Mouse (Mus musculus) stomach, embryonic 15.5 days (tissue): ENCODE data around the gene Klra2. TPM values are rescaled to one million over a fixed set of nuclear protein-coding genes. Genes with fewer than 3 reads are reported as not detected.

Source experiments
- ATAC-seq: fragments of 200-750 bp; cut with Nextera tagmentation; 2 replicates; pipeline ENCODE4 v1.8.0; 2017; ENCODE audit warnings: low read depth, moderate number of reproducible peaks, moderate TSS enrichment; ENCODE audit not compliant: insufficient read depth, low FRiP score
- H3K27ac ChIP-seq: fragments of 300-500 bp; sonication (generic); 2 replicates; pipeline ENCODE4 v1.5.1; 2015; ENCODE audit warnings: mild to moderate bottlenecking, inconsistent platforms
- H3K27me3 ChIP-seq: fragments of 300-500 bp; sonication (generic); replicated peaks from 2 replicates; pipeline ENCODE4 v1.6.1; 2015; ENCODE audit warnings: inconsistent platforms
- H3K36me3 ChIP-seq: fragments of 300-500 bp; sonication (generic); 2 replicates; pipeline ENCODE4 v1.6.1; 2015; ENCODE audit warnings: inconsistent platforms
- H3K4me1 ChIP-seq: fragments of 300-500 bp; sonication (generic); 2 replicates; pipeline ENCODE4 v1.6.1; 2015; ENCODE audit warnings: inconsistent platforms
- H3K4me2 ChIP-seq: fragments of 300-500 bp; sonication (generic); 2 replicates; pipeline ENCODE4 v1.6.1; 2015; ENCODE audit warnings: mild to moderate bottlenecking, inconsistent platforms
- H3K4me3 ChIP-seq: fragments of 300-500 bp; sonication (generic); replicated peaks from 2 replicates; pipeline ENCODE4 v1.5.1; 2015; ENCODE audit warnings: inconsistent platforms
- H3K9ac ChIP-seq: fragments of 300-500 bp; sonication (generic); 2 replicates; pipeline ENCODE4 v1.6.1; 2015; ENCODE audit warnings: inconsistent platforms
- H3K9me3 ChIP-seq: fragments of 300-500 bp; sonication (generic); 2 replicates; pipeline ENCODE4 v1.6.1; 2016; ENCODE audit warnings: inconsistent platforms
- WGBS: fragments of 180-500 bp; shearing (Covaris S2); methylation state at CpG from one replicate; pipeline ENCODE4 v1.1.7; 2015; 5-methylcytosine and 5-hydroxymethylcytosine counted together
- polyA plus RNA-seq: library from polyadenylated mRNA; unstranded; fragments of >200 nt; fragmentation: Nextera tagmentation; extraction: Ambion mirVana; gene quantifications from 2 replicates; pipeline ENCODE4 v1.2.1, GENCODE M21; 2015

The Klra2 gene
- polyA plus RNA-seq, 1 experiment from 2014 or later: 1.3 TPM

DNA sequence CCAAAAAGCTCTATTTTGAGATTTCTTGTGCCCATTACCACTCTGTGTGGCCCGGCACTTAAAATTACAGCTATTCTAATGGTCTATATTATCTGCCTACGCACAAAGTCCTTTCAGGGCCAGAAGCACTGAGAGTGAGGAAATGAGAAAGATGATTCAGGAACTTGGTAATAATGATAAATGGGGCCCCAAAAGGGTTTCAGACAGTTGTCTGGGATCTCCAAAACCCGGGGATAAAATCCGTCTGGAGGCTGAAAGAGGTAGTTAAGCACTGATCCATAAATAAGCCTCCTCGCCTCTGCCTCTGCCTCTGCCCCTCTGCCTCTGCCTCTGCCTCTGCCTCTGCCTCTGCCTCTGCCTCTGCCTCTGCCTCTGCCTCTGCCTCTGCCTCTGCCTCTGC lies 17.0 kb upstream of the Klra2 start:
- Histone ChIP-seq H3K4me1 (no peaks in the 10 kb centered on the region), H3K27ac (no peak overlapping the region), H3K4me3 (no peak overlapping the region), H3K36me3 (no peaks in the 10 kb centered on the region), H3K4me2 (no peak overlapping the region), H3K27me3 (no peaks in the 10 kb centered on the region), H3K9me3 (no peaks in the 10 kb centered on the region), H3K9ac (no peak overlapping the region)
- no peak for ATAC-seq
- 80% methylated on average over 5 of the region's 5 CpGs for WGBS

DNA sequence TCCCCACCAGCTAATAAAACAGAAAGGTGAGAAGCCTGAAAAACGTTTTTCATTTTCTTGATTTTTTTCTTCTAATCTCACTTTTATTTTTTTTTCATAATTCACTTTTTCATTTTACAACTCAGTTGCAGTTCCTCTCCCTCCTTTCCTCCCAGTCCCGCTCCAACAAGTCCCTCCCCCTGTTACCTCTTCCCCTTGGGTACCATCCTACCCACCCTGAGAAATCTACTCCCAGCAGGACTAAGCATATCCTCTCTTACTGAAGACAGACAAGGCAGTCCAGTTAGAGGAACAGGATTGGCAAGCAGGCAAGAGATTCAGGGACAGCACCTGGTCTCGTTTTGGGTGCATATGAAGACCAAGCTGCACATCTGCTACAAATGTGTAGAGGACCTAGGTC lies 15.6 kb upstream of the Klra2 start:
- no peaks in the 10 kb centered on the region for H3K9me3 ChIP-seq
- H3K4me1 ChIP-seq: no peaks in the 10 kb centered on the region
- WGBS: 57% methylated on average over 3 of the region's 3 CpGs
- no peak overlapping the region for H3K4me3 ChIP-seq
- ATAC-seq: no peak
- no peak overlapping the region for H3K9ac ChIP-seq
- no peaks in the 10 kb centered on the region for H3K36me3 ChIP-seq
- no peaks in the 10 kb centered on the region for H3K27me3 ChIP-seq
- no peak overlapping the region for H3K27ac ChIP-seq
- H3K4me2 ChIP-seq: no peak overlapping the region

DNA sequence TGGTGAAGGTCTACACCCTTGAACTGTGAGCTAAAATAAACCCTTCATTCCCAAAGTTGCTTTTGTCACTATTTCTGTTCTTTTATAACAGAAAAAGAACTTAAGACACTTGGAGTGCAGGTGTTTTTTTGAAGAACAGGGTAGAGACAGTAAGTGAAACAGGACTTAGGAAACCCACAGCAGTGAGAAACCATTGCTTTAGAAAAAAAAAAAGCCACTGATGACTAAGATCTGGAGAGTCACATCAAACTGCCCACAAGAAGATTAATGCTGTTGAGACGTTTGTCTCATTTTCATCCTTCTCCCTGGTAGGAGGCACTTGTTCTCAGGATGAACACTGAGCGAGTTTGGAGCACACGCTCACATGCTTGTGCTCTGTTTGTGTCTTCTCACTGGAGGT lies 14.8 kb upstream of the Klra2 start:
- 75% methylated on average over 3 of the region's 3 CpGs for WGBS
- H3K27me3 ChIP-seq: no peaks in the 10 kb centered on the region
- ATAC-seq: no peak
- no peaks in the 10 kb centered on the region for H3K4me1 ChIP-seq
- H3K9me3 ChIP-seq: no peaks in the 10 kb centered on the region
- H3K36me3 ChIP-seq: no peaks in the 10 kb centered on the region
- H3K4me3 ChIP-seq: no peak overlapping the region
- no peak overlapping the region for H3K27ac ChIP-seq
- no peak overlapping the region for H3K4me2 ChIP-seq
- H3K9ac ChIP-seq: no peak overlapping the region

DNA sequence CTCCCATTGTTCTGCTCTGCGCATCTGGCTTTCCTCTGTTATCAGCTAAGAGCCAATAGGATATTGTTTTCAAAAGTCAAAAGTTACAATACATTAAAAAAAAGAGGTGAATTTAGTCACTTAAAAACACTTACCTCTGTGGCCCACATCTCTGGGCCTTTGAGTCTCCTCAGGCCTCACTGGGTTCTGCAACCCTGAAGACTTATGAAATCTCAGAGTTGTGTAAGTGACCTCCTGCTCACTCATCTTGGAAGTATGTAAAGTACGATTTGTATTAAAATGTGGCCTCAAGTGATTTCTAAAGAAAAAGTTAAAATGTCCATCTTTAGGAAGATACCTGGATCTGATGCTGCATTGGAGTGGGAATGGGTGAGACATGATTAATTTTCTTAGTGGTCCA lies 2.1 kb downstream of the Klra2 start:
- WGBS: 77% methylated on average over 2 of the region's 2 CpGs
- no peaks in the 10 kb centered on the region for H3K4me1 ChIP-seq
- H3K9ac ChIP-seq: no peak overlapping the region
- no peak overlapping the region for H3K27ac ChIP-seq
- no peak overlapping the region for H3K4me2 ChIP-seq
- no peak for ATAC-seq
- no peak overlapping the region for H3K4me3 ChIP-seq
- no peaks in the 10 kb centered on the region for H3K9me3 ChIP-seq
- H3K36me3 ChIP-seq: no peaks in the 10 kb centered on the region
- H3K27me3 ChIP-seq: no peaks in the 10 kb centered on the region

Other genes starting within 250 kb of the Klra2 start
- gene Magohb, start 45.9 kb upstream of the Klra2 start, polyA plus RNA-seq: 60.2 and 61.3 TPM in 2 replicates
- gene Styk1, start 106.2 kb upstream of the Klra2 start, polyA plus RNA-seq: 8.0 TPM in 2 replicates
- gene Ybx3, start 141.1 kb upstream of the Klra2 start, polyA plus RNA-seq: 62.5 and 65.3 TPM in 2 replicates
- gene 5430401F13Rik, start 239.0 kb upstream of the Klra2 start, polyA plus RNA-seq: not detected in 2 replicates
- not detected in 2 replicates for gene Gm6619, start 239.0 kb upstream of the Klra2 start, polyA plus RNA-seq